Mouse (Mus musculus): ENCODE measurements around the gene Sap30. TPM values are rescaled to one million over a fixed set of nuclear protein-coding genes. Genes with fewer than 3 reads are reported as not detected.

Gene Sap30
- 85.6 and 94.5 TPM in 2 replicates for polyA plus RNA-seq (2014; fragmentation: Nextera tagmentation; extraction: Ambion mirVana)

GRCm38 (mm10) chr8:57487441-57488155 is at the start of gene Sap30:
Gene Sap30, minus strand, starts transcription at chr8:57487860.
- Histone ChIP-seq H3K9me3 (replicated peaks; ENCODE audit: control insufficient read depth, low read length) (no peaks in the 10 kb centered on the region), H3K27ac (replicated peaks; ENCODE audit: low read depth, low read length) (peak within 1 kb of the TSS; percentile 95), H3K27me3 (ENCODE audit: control insufficient read depth, insufficient read depth, low read length) (no peaks in the 10 kb centered on the region), H3K4me3 (ENCODE audit: low read depth, low read length) (peak within 1 kb of the TSS; percentile 91), H3K4me2 (ENCODE audit: low read depth, low read length) (peak within 1 kb of the TSS; percentile 61), H3K9ac (replicated peaks; ENCODE audit: low read length) (peak within 1 kb of the TSS; percentile 83), H3K36me3 (replicated peaks; ENCODE audit: control insufficient read depth, insufficient read depth, low read depth, low read length) (no peaks in the 10 kb centered on the region; the same call in 1 of the 2 replicates), H3K4me1 (ENCODE audit: control insufficient read depth, insufficient read depth, low read length) (no peaks in the 10 kb centered on the region)
- under 1% methylated on average over 64 of the region's 66 CpGs for WGBS
- DNase-seq (ENCODE audit: low spot score) = peak; percentile 98
- peak; percentile 97 for ATAC-seq (replicated peaks; ENCODE audit: insufficient number of reproducible peaks, low FRiP score, low TSS enrichment, low read depth)

- Histone ChIP-seq H3K36me3 (replicated peaks; ENCODE audit: control insufficient read depth, insufficient read depth, low read depth, low read length) (no peaks in the 10 kb centered on the region), H3K9me3 (replicated peaks; ENCODE audit: control insufficient read depth, low read length) (no peaks in the 10 kb centered on the region), H3K27me3 (ENCODE audit: control insufficient read depth, insufficient read depth, low read length) (no peaks in the 10 kb centered on the region), H3K27ac (replicated peaks; ENCODE audit: low read depth, low read length) (no peak overlapping the region), H3K9ac (replicated peaks; ENCODE audit: low read length) (no peak overlapping the region), H3K4me3 (ENCODE audit: low read depth, low read length) (no peak overlapping the region), H3K4me1 (ENCODE audit: control insufficient read depth, insufficient read depth, low read length) (no peaks in the 10 kb centered on the region), H3K4me2 (ENCODE audit: low read depth, low read length) (no peak overlapping the region)
- no peak for ATAC-seq (replicated peaks; ENCODE audit: insufficient number of reproducible peaks, low FRiP score, low TSS enrichment, low read depth)
- DNase-seq (ENCODE audit: low spot score) = no peak
- WGBS = 94% methylated on average over 6 of the region's 6 CpGs
Measured at GRCm38 (mm10) chr8:57536167-57536566, 48.5 kb upstream of the Sap30 start.

- no peak overlapping the region for H3K9ac ChIP-seq (replicated peaks; ENCODE audit: low read length)
- no peak overlapping the region for H3K4me3 ChIP-seq (ENCODE audit: low read depth, low read length)
- H3K27me3 ChIP-seq (ENCODE audit: control insufficient read depth, insufficient read depth, low read length) = no peaks in the 10 kb centered on the region
- no peak overlapping the region for H3K4me2 ChIP-seq (ENCODE audit: low read depth, low read length)
- no peak overlapping the region for H3K27ac ChIP-seq (replicated peaks; ENCODE audit: low read depth, low read length)
- WGBS = 51% methylated on average over 4 of the region's 4 CpGs
- ATAC-seq (replicated peaks; ENCODE audit: insufficient number of reproducible peaks, low FRiP score, low TSS enrichment, low read depth) (no peak), DNase-seq (ENCODE audit: low spot score) (peak; percentile 9)
- H3K4me1 ChIP-seq (ENCODE audit: control insufficient read depth, insufficient read depth, low read length) = no peaks in the 10 kb centered on the region
- no peaks in the 10 kb centered on the region for H3K36me3 ChIP-seq (replicated peaks; ENCODE audit: control insufficient read depth, insufficient read depth, low read depth, low read length)
- no peaks in the 10 kb centered on the region for H3K9me3 ChIP-seq (replicated peaks; ENCODE audit: control insufficient read depth, low read length)
Measured at GRCm38 (mm10) chr8:57534495-57534894, 46.8 kb upstream of the Sap30 start.

GRCm38 (mm10) chr8:57533106-57533505 is 45.4 kb upstream of the Sap30 start:
- Histone ChIP-seq H3K9ac (replicated peaks; ENCODE audit: low read length) (no peak overlapping the region), H3K4me2 (ENCODE audit: low read depth, low read length) (no peak overlapping the region), H3K36me3 (replicated peaks; ENCODE audit: control insufficient read depth, insufficient read depth, low read depth, low read length) (no peaks in the 10 kb centered on the region), H3K27ac (replicated peaks; ENCODE audit: low read depth, low read length) (no peak overlapping the region), H3K4me1 (ENCODE audit: control insufficient read depth, insufficient read depth, low read length) (no peaks in the 10 kb centered on the region), H3K27me3 (ENCODE audit: control insufficient read depth, insufficient read depth, low read length) (no peaks in the 10 kb centered on the region), H3K4me3 (ENCODE audit: low read depth, low read length) (no peak overlapping the region), H3K9me3 (replicated peaks; ENCODE audit: control insufficient read depth, low read length) (no peaks in the 10 kb centered on the region)
- 90% methylated on average over 4 of the region's 4 CpGs for WGBS
- DNase-seq (ENCODE audit: low spot score) = no peak
- no peak for ATAC-seq (replicated peaks; ENCODE audit: insufficient number of reproducible peaks, low FRiP score, low TSS enrichment, low read depth)

GRCm38 (mm10) chr8:57532223-57532622 is 44.6 kb upstream of the Sap30 start:
- peak; percentile 39 for DNase-seq (ENCODE audit: low spot score)
- no peak overlapping the region for H3K9ac ChIP-seq (replicated peaks; ENCODE audit: low read length)
- H3K4me1 ChIP-seq (ENCODE audit: control insufficient read depth, insufficient read depth, low read length) = no peaks in the 10 kb centered on the region
- no peak overlapping the region for H3K27ac ChIP-seq (replicated peaks; ENCODE audit: low read depth, low read length)
- no peak for ATAC-seq (replicated peaks; ENCODE audit: insufficient number of reproducible peaks, low FRiP score, low TSS enrichment, low read depth)
- H3K36me3 ChIP-seq (replicated peaks; ENCODE audit: control insufficient read depth, insufficient read depth, low read depth, low read length) = no peaks in the 10 kb centered on the region
- 61% methylated on average over 2 of the region's 2 CpGs for WGBS
- no peaks in the 10 kb centered on the region for H3K9me3 ChIP-seq (replicated peaks; ENCODE audit: control insufficient read depth, low read length)
- H3K4me3 ChIP-seq (ENCODE audit: low read depth, low read length) = no peak overlapping the region
- no peaks in the 10 kb centered on the region for H3K27me3 ChIP-seq (ENCODE audit: control insufficient read depth, insufficient read depth, low read length)
- H3K4me2 ChIP-seq (ENCODE audit: low read depth, low read length) = no peak overlapping the region

- H3K4me3 ChIP-seq (ENCODE audit: low read depth, low read length) = no peak overlapping the region
- H3K9me3 ChIP-seq (replicated peaks; ENCODE audit: control insufficient read depth, low read length) = no peaks in the 10 kb centered on the region
- ATAC-seq (replicated peaks; ENCODE audit: insufficient number of reproducible peaks, low FRiP score, low TSS enrichment, low read depth) (no peak), DNase-seq (ENCODE audit: low spot score) (peak; percentile 83)
- H3K27me3 ChIP-seq (ENCODE audit: control insufficient read depth, insufficient read depth, low read length) = no peaks in the 10 kb centered on the region
- 31% methylated on average over 15 of the region's 15 CpGs for WGBS
- no peak overlapping the region for H3K9ac ChIP-seq (replicated peaks; ENCODE audit: low read length)
- H3K4me1 ChIP-seq (ENCODE audit: control insufficient read depth, insufficient read depth, low read length) = no peaks in the 10 kb centered on the region
- no peak overlapping the region for H3K4me2 ChIP-seq (ENCODE audit: low read depth, low read length)
- H3K36me3 ChIP-seq (replicated peaks; ENCODE audit: control insufficient read depth, insufficient read depth, low read depth, low read length) = no peaks in the 10 kb centered on the region
- no peak overlapping the region for H3K27ac ChIP-seq (replicated peaks; ENCODE audit: low read depth, low read length)
Measured at GRCm38 (mm10) chr8:57530666-57531349, 43.1 kb upstream of the Sap30 start.

- Histone ChIP-seq H3K4me2 (ENCODE audit: low read depth, low read length) (no peak overlapping the region), H3K27ac (replicated peaks; ENCODE audit: low read depth, low read length) (no peak overlapping the region), H3K36me3 (replicated peaks; ENCODE audit: control insufficient read depth, insufficient read depth, low read depth, low read length) (no peaks in the 10 kb centered on the region), H3K4me3 (ENCODE audit: low read depth, low read length) (no peak overlapping the region), H3K9me3 (replicated peaks; ENCODE audit: control insufficient read depth, low read length) (no peaks in the 10 kb centered on the region), H3K9ac (replicated peaks; ENCODE audit: low read length) (no peak overlapping the region), H3K27me3 (ENCODE audit: control insufficient read depth, insufficient read depth, low read length) (no peaks in the 10 kb centered on the region), H3K4me1 (ENCODE audit: control insufficient read depth, insufficient read depth, low read length) (no peaks in the 10 kb centered on the region)
- DNase-seq (ENCODE audit: low spot score) (no peak), ATAC-seq (replicated peaks; ENCODE audit: insufficient number of reproducible peaks, low FRiP score, low TSS enrichment, low read depth) (no peak)
- 93% methylated on average over 13 of the region's 13 CpGs for WGBS
Measured at GRCm38 (mm10) chr8:57530238-57530637, 42.6 kb upstream of the Sap30 start.

- H3K27me3 ChIP-seq (ENCODE audit: control insufficient read depth, insufficient read depth, low read length) = no peaks in the 10 kb centered on the region
Measured at GRCm38 (mm10) chr8:57528036-57528435, 40.4 kb upstream of the Sap30 start.

More at GRCm38 (mm10) chr8:57528036-57528435, 40.4 kb upstream of the Sap30 start:
- ATAC-seq (replicated peaks; ENCODE audit: insufficient number of reproducible peaks, low FRiP score, low TSS enrichment, low read depth) (no peak), DNase-seq (ENCODE audit: low spot score) (no peak)
- WGBS = 92% methylated on average over 1 of the region's 1 CpGs
- no peak overlapping the region for H3K27ac ChIP-seq (replicated peaks; ENCODE audit: low read depth, low read length)
- no peaks in the 10 kb centered on the region for H3K9me3 ChIP-seq (replicated peaks; ENCODE audit: control insufficient read depth, low read length)
- H3K9ac ChIP-seq (replicated peaks; ENCODE audit: low read length) = no peak overlapping the region
- H3K4me1 ChIP-seq (ENCODE audit: control insufficient read depth, insufficient read depth, low read length) = no peaks in the 10 kb centered on the region
- no peak overlapping the region for H3K4me2 ChIP-seq (ENCODE audit: low read depth, low read length)
- H3K4me3 ChIP-seq (ENCODE audit: low read depth, low read length) = no peak overlapping the region
- no peaks in the 10 kb centered on the region for H3K36me3 ChIP-seq (replicated peaks; ENCODE audit: control insufficient read depth, insufficient read depth, low read depth, low read length)
